Mouse (Mus musculus) large intestine, adult 2 months (tissue): ENCODE measurements around the gene Pold3. TPM values are rescaled to one million over a fixed set of nuclear protein-coding genes. Genes with fewer than 3 reads are reported as not detected.

Source experiments
- DNase-seq: peaks from one replicate; pipeline ENCODE4 v3.0.0-alpha.2; 2012; ENCODE audit warnings: low read depth, low spot score
- WGBS: fragments of 180-500 bp; shearing (Covaris S2); methylation state at CpG from one replicate; pipeline ENCODE4 v1.1.7; 2018; 5-methylcytosine and 5-hydroxymethylcytosine counted together
- polyA plus RNA-seq: library from polyadenylated mRNA; depleted of rRNA; stranded (reverse); fragments of >200 nt; gene quantifications from 2 replicates; pipeline ENCODE4 v1.2.3, GENCODE M21; 2012; rRNA removed

Pold3 gene
- polyA plus RNA-seq, 1 experiment, result 8.4 TPM

GRCm38 (mm10) chr7:100036050-100036449 lies 85.3 kb downstream of the Pold3 start:
- WGBS, result 71% methylated on average over 7 of the region's 7 CpGs
- no peak for DNase-seq

DNA sequence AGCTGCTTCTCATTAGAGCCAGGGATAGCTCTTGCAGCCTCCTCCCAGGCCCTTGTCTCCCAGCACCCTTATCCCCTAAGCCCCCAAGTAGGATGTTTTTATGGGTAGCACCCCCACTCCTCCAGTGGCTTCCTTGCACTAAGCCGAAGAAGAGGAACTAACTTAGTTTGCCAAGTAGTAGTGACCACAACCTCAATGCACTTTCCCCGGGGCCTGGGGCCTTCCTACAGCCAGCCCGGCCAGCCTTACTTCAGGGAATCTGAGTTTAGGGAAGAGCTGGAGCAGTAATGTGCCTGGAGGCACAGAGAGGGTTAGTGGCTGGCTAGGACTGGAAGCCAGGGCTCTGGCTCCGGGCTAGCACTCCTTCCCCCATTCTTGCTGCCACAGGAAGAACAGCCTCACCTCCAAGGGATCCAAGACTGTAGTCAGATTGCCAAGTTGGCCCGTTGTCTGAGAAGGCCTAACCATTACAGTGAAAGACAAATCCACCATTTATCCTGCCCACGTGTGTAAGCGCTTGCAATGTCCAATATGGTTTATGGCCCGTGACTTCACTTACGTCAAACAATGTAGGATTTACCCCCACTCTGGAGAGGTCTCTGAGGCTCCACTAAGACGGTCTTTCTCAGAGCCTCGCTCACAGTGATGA lies 86.4 kb downstream of the Pold3 start:
- DNase-seq, result no peak
- 71% methylated on average over 11 of the region's 11 CpGs for WGBS

- no peak for DNase-seq
- WGBS, result 53% methylated on average over 5 of the region's 5 CpGs
Observed at GRCm38 (mm10) chr7:100033672-100034071, 87.7 kb downstream of the Pold3 start.

Other genes with a start within 250 kb of the Pold3 start
- 2.7 and 3.6 TPM in 2 replicates for gene Rnf169, start 141.1 kb downstream of the Pold3 start, polyA plus RNA-seq
- gene Chrdl2, start 115.4 kb downstream of the Pold3 start, polyA plus RNA-seq, result 0.87 and 0.92 TPM in 2 replicates
- 10.2 and 11.1 TPM in 2 replicates for gene Lipt2, start 37.7 kb upstream of the Pold3 start, polyA plus RNA-seq
- gene Kcne3, start 54.9 kb upstream of the Pold3 start, polyA plus RNA-seq, result 220 and 227 TPM in 2 replicates
- gene Pgm2l1, start 105.8 kb upstream of the Pold3 start, polyA plus RNA-seq, result 1.2 and 2.6 TPM in 2 replicates
- 0.36 and 0.42 TPM in 2 replicates for gene P4ha3, start 164.0 kb upstream of the Pold3 start, polyA plus RNA-seq